Mouse (Mus musculus): ENCODE data around the gene Fhit.

DNA sequence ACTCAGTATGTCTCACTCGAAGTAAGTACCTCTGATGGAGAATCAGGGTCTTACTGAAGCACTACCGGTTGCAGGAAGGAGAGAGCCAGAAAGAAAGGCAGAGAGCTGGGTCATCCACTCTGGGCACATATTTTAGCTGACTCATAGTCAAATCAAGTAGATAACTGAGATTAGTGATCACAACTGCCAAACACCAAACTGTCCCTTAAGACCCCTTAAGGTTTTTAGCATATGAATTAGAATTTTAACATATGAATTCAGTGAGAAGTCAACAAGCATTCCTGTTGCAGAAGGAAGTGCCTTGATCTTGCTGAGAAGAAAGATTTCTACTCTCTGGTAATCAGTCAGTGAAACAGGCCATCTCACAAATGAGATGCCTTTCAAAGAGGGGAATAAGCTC lies 253.8 kb downstream of the Fhit start:
- TF ChIP-seq GATA1 (IDR thresholded peaks at IDR 0.05; ENCODE audit: borderline replicate concordance, low read length) (no peak), FLI1 (IDR thresholded peaks at IDR 0.05; ENCODE audit: low read length) (no peak)

Data from megakaryocyte, embryonic 14.5 days (primary cell).